ENCODE assay signal across 8 mouse cellular contexts in genomic region chr8:108885861-108886260, GRCm38 (mm10).
DNase-seq lines count a peak whose midpoint lies in the region; ATAC-seq and TF ChIP-seq lines count a peak whose summit lies in the region.

No protein-coding gene starts in this region.

- no peak overlapping the region for H3K9ac ChIP-seq in lung, embryonic 14.5 days
- no peak overlapping the region for H3K9ac ChIP-seq in hindbrain, postnatal 0 days (replicated peaks; ENCODE audit: low read length)
- H3K9ac ChIP-seq in stomach, embryonic 14.5 days (replicated peaks; ENCODE audit: low read depth, low read length): no peak overlapping the region

- no peak for ATAC-seq in lung, embryonic 14.5 days (ENCODE audit: insufficient read depth)
- no peak for ATAC-seq in hindbrain, postnatal 0 days
- no peak for ATAC-seq in stomach, embryonic 14.5 days (ENCODE audit: insufficient number of reproducible peaks, insufficient read depth, low FRiP score, low read depth)

- H3K27ac ChIP-seq in lung, embryonic 14.5 days (ENCODE audit: low read depth): peak overlapping the region; percentile 48
- peak overlapping the region; percentile 65 for H3K27ac ChIP-seq in hindbrain, postnatal 0 days
- peak overlapping the region; percentile 72 for H3K27ac ChIP-seq in stomach, embryonic 14.5 days (ENCODE audit: low read length)

- no peak for TF ChIP-seq CTCF in lung, embryonic 14.5 days (IDR thresholded peaks at IDR 0.05; ENCODE audit: low read depth)
- no peak for TF ChIP-seq CTCF in hindbrain, postnatal 0 days (IDR thresholded peaks at IDR 0.05; ENCODE audit: low read depth)

- 0 out of 2 replicates have a peak, but pooled peaks cover 3% of the 10 kb centered on the region for H3K36me3 ChIP-seq in lung, embryonic 14.5 days (ENCODE audit: insufficient read depth)
- no peaks in the 10 kb centered on the region for H3K36me3 ChIP-seq in hindbrain, postnatal 0 days (ENCODE audit: insufficient read depth, low read length)
- H3K36me3 ChIP-seq in stomach, embryonic 14.5 days (ENCODE audit: control insufficient read depth, insufficient read depth, low read length): 0 out of 2 replicates have a peak, but pooled peaks cover 3% of the 10 kb centered on the region

- no peaks in the 10 kb centered on the region for H3K9me3 ChIP-seq in lung, embryonic 14.5 days (ENCODE audit: low read depth, low read length)
- no peaks in the 10 kb centered on the region for H3K9me3 ChIP-seq in hindbrain, postnatal 0 days (ENCODE audit: low read length)
- H3K9me3 ChIP-seq in stomach, embryonic 14.5 days (ENCODE audit: control insufficient read depth, low read depth, low read length): no peaks in the 10 kb centered on the region

- no peaks in the 10 kb centered on the region for H3K27me3 ChIP-seq in lung, embryonic 14.5 days (ENCODE audit: insufficient read depth, low read length)
- no peaks in the 10 kb centered on the region for H3K27me3 ChIP-seq in hindbrain, postnatal 0 days (ENCODE audit: insufficient read depth, low read length)
- H3K27me3 ChIP-seq in stomach, embryonic 14.5 days (ENCODE audit: control insufficient read depth, insufficient read depth, low read length): no peaks in the 10 kb centered on the region

- peak; percentile 18 for DNase-seq in cerebellum, adult 9-11 months
- no peak for DNase-seq in cerebellum, postnatal 36 days
- DNase-seq in lung, embryonic 14.5 days: peak; percentile 45
- DNase-seq in lung, postnatal 4 days: no peak
- DNase-seq in hindbrain, postnatal 0 days (ENCODE audit: low spot score): peak; percentile 63
- no peak for DNase-seq in adrenal gland, adult 8-10 months
- no peak for DNase-seq in gastrocnemius, adult 8-10 months (ENCODE audit: low spot score in 2 of 2)

- WGBS in lung, embryonic 14.5 days: 37% methylated on average over 12 of the region's 12 CpGs
- WGBS in hindbrain, postnatal 0 days: 21% methylated on average over 12 of the region's 12 CpGs
- 51% methylated on average over 12 of the region's 12 CpGs for WGBS in stomach, embryonic 14.5 days

- no peak overlapping the region for H3K4me2 ChIP-seq in lung, embryonic 14.5 days
- H3K4me2 ChIP-seq in hindbrain, postnatal 0 days (ENCODE audit: low read depth, low read length): 0 out of 2 replicates have a peak overlapping the region, but pooled peaks have one; percentile 7
- H3K4me2 ChIP-seq in stomach, embryonic 14.5 days (replicated peaks; ENCODE audit: low read depth, low read length): no peak overlapping the region

- no peak overlapping the region for H3K4me3 ChIP-seq in lung, embryonic 14.5 days (ENCODE audit: low read depth, low read length)
- H3K4me3 ChIP-seq in hindbrain, postnatal 0 days (ENCODE audit: low read length): no peak overlapping the region
- H3K4me3 ChIP-seq in stomach, embryonic 14.5 days (ENCODE audit: low read depth, low read length): no peak overlapping the region

- peaks cover 17% of the 10 kb centered on the region for H3K4me1 ChIP-seq in lung, embryonic 14.5 days (ENCODE audit: insufficient read depth)
- H3K4me1 ChIP-seq in hindbrain, postnatal 0 days (ENCODE audit: insufficient read depth, low read length): peaks cover 15% of the 10 kb centered on the region
- peaks cover 37% of the 10 kb centered on the region for H3K4me1 ChIP-seq in stomach, embryonic 14.5 days (ENCODE audit: control insufficient read depth, insufficient read depth, low read length)

Comparison
In these comparisons a context has a peak if more than half of its experiments do, and no peak if none do; other contexts are left out.
1. DNase-seq: peak in cerebellum, adult 9-11 months (single experiment), lung, embryonic 14.5 days (single experiment) and hindbrain, postnatal 0 days (single experiment); none in cerebellum, postnatal 36 days (0 of 2), lung, postnatal 4 days (0 of 2), adrenal gland, adult 8-10 months (single experiment) and gastrocnemius, adult 8-10 months (0 of 2).
2. Peak in every context shown above with its lines, with median percentiles within 50 percentile points of each other: H3K27ac ChIP-seq.